Mouse (Mus musculus): ENCODE results near the gene Gramd2. TPM values are rescaled to one million over a fixed set of nuclear protein-coding genes. Genes with fewer than 3 reads are reported as not detected.

Gramd2 gene
- total and polyA plus RNA-seq, 2 experiments from 2014 or later, result 5.3 to 5.7 TPM

GRCm38 (mm10) chr9:59655958-59656634, 23.8 kb upstream of the Gramd2 start, which contains the start of gene Pkm:
Pkm (plus strand) TSS chr9:59656368.
- Histone ChIP-seq H3K9ac (peak within 1 kb of the TSS; percentile 85), H3K9me3 (ENCODE audit: low read length) (no peaks in the 10 kb centered on the region), H3K27ac (ENCODE audit: low read depth, low read length) (peak within 1 kb of the TSS; percentile 93), H3K4me1 (ENCODE audit: insufficient read depth) (peaks cover 27% of the 10 kb centered on the region), H3K4me2 (ENCODE audit: low read depth) (peak within 1 kb of the TSS; percentile 59), H3K27me3 (ENCODE audit: insufficient read depth, low read length) (no peaks in the 10 kb centered on the region), H3K36me3 (ENCODE audit: insufficient read depth) (peaks cover 2% of the 10 kb centered on the region), H3K4me3 (ENCODE audit: low read depth, low read length) (peak within 1 kb of the TSS; percentile 66)
- DNase-seq (peak; percentile 96), ATAC-seq (peak; percentile 89)
- peak; percentile 45 for TF ChIP-seq CTCF (IDR thresholded peaks at IDR 0.05; ENCODE audit: low read depth)
- 1% methylated on average over 46 of the region's 46 CpGs for WGBS

- peak; percentile 84 for TF ChIP-seq CTCF (IDR thresholded peaks at IDR 0.05; ENCODE audit: low read depth)
- Histone ChIP-seq H3K27me3 (ENCODE audit: insufficient read depth, low read length) (no peaks in the 10 kb centered on the region), H3K9me3 (ENCODE audit: low read length) (no peaks in the 10 kb centered on the region), H3K4me2 (ENCODE audit: low read depth) (peak overlapping the region; percentile 59), H3K27ac (ENCODE audit: low read depth, low read length) (peak overlapping the region; percentile 93), H3K9ac (peak overlapping the region; percentile 85), H3K4me3 (ENCODE audit: low read depth, low read length) (peak overlapping the region; percentile 66), H3K36me3 (ENCODE audit: insufficient read depth) (no peaks in the 10 kb centered on the region), H3K4me1 (ENCODE audit: insufficient read depth) (peaks cover 32% of the 10 kb centered on the region)
- peak; percentile 80 for ATAC-seq
- peak; percentile 94 for DNase-seq
- WGBS, result under 1% methylated on average over 65 of the region's 65 CpGs
Observed at GRCm38 (mm10) chr9:59656635-59657617, 23.0 kb upstream of the Gramd2 start.

GRCm38 (mm10) chr9:59658146-59658545, 21.8 kb upstream of the Gramd2 start:
- DNase-seq (peak; percentile 24), ATAC-seq (no peak)
- peak overlapping the region; percentile 85 for H3K9ac ChIP-seq
- no peak for TF ChIP-seq CTCF (IDR thresholded peaks at IDR 0.05; ENCODE audit: low read depth)
- peak overlapping the region; percentile 59 for H3K4me2 ChIP-seq (ENCODE audit: low read depth)
- H3K27ac ChIP-seq (ENCODE audit: low read depth, low read length), result peak overlapping the region; percentile 93
- H3K27me3 ChIP-seq (ENCODE audit: insufficient read depth, low read length), result no peaks in the 10 kb centered on the region
- WGBS, result 3% methylated on average over 4 of the region's 4 CpGs
- H3K36me3 ChIP-seq (ENCODE audit: insufficient read depth), result no peaks in the 10 kb centered on the region
- no peaks in the 10 kb centered on the region for H3K9me3 ChIP-seq (ENCODE audit: low read length)
- peak overlapping the region; percentile 66 for H3K4me3 ChIP-seq (ENCODE audit: low read depth, low read length)
- H3K4me1 ChIP-seq (ENCODE audit: insufficient read depth), result peaks cover 32% of the 10 kb centered on the region

GRCm38 (mm10) chr9:59659036-59660026, 20.6 kb upstream of the Gramd2 start:
- Histone ChIP-seq H3K9me3 (ENCODE audit: low read length) (no peaks in the 10 kb centered on the region), H3K9ac (no peak overlapping the region), H3K27ac (ENCODE audit: low read depth, low read length) (peak overlapping the region; percentile 1; the same call in 1 of the 2 replicates), H3K4me1 (ENCODE audit: insufficient read depth) (peaks cover 32% of the 10 kb centered on the region), H3K4me3 (ENCODE audit: low read depth, low read length) (peak overlapping the region; percentile 66), H3K4me2 (ENCODE audit: low read depth) (peak overlapping the region; percentile 59), H3K36me3 (ENCODE audit: insufficient read depth) (peaks cover 6% of the 10 kb centered on the region), H3K27me3 (ENCODE audit: insufficient read depth, low read length) (no peaks in the 10 kb centered on the region)
- DNase-seq (peak; percentile 81), ATAC-seq (peak; percentile 21; the same call in 1 of the 2 replicates)
- TF ChIP-seq CTCF (IDR thresholded peaks at IDR 0.05; ENCODE audit: low read depth), result peak; percentile 87
- 20% methylated on average over 14 of the region's 14 CpGs for WGBS

- no peak overlapping the region for H3K9ac ChIP-seq
- 41% methylated on average over 10 of the region's 10 CpGs for WGBS
- H3K36me3 ChIP-seq (ENCODE audit: insufficient read depth), result peaks cover 17% of the 10 kb centered on the region
- no peak for ATAC-seq
- no peak for DNase-seq
- H3K9me3 ChIP-seq (ENCODE audit: low read length), result no peaks in the 10 kb centered on the region
- H3K4me2 ChIP-seq (ENCODE audit: low read depth), result peak overlapping the region; percentile 4; the same call in 1 of the 2 replicates
- H3K4me1 ChIP-seq (ENCODE audit: insufficient read depth), result peaks cover 32% of the 10 kb centered on the region
- H3K4me3 ChIP-seq (ENCODE audit: low read depth, low read length), result no peak overlapping the region
- TF ChIP-seq CTCF (IDR thresholded peaks at IDR 0.05; ENCODE audit: low read depth), result no peak
- no peaks in the 10 kb centered on the region for H3K27me3 ChIP-seq (ENCODE audit: insufficient read depth, low read length)
- no peak overlapping the region for H3K27ac ChIP-seq (ENCODE audit: low read depth, low read length)
Observed at GRCm38 (mm10) chr9:59660421-59660820, 19.5 kb upstream of the Gramd2 start.
